Mouse (Mus musculus) 3134 (cell line): ENCODE measurements at regions not wholly inside any gene's neighbourhood (a gene's known extent, or its start where the extent isn't known, plus 50 kb on each side); places are given as distances from the start of the nearest gene placed in this dataset.

Experiments
- DNase-seq: peaks from one replicate; pipeline ENCODE4 v3.0.0-alpha.2; 2011; ENCODE audit warnings: low spot score; ENCODE audit not compliant: insufficient read length; ENCODE audit errors: extremely low read depth

GRCm38 (mm10) chr14:120560416-120560815, 82.2 kb downstream of the Rap2a start:
- DNase-seq, result no peak

DNA sequence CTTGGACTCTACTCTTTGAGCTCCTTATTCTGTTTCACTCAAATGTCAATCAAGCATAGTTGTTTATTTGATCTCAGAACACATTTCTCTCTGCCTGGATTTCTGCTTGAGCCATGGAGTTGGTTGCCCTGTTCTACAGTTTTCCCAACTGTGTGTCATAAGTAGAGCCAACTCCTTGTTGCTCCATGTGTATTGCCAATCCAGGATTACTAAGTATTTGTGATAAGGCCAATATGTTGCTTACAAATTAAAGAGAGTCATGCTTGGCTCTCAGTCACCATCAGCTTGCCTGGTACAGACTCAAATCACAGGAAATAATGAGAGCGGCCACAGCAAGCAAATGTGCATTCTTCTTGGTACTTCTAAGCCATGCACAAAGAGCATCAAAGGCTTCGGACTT, 82.7 kb downstream of the Rap2a start:
- DNase-seq, result no peak

GRCm38 (mm10) chr14:120566945-120567344, 88.7 kb downstream of the Rap2a start:
- DNase-seq, result no peak

GRCm38 (mm10) chr14:120568054-120568453, 89.8 kb downstream of the Rap2a start:
- DNase-seq, result no peak

DNA sequence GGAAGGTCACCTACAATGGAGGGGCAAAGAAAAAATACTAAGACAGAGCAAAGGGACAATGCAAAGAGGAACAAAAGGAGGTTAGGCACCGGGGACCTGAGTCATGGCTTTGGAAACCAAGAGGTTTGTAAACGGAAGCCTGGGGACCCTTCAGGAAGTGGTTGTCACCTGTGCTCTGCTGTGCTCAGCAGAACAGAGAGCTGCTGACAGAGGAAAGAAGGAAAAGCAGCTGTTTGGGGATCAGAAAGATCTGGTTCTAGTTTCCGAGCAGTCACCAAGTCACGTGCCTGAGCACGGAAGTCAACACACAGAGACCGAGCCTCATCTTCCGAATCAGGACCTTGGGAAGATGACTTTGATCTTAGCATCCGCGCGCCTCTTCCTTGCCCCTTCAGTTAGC, 94.0 kb downstream of the Rap2a start:
- no peak for DNase-seq

DNA sequence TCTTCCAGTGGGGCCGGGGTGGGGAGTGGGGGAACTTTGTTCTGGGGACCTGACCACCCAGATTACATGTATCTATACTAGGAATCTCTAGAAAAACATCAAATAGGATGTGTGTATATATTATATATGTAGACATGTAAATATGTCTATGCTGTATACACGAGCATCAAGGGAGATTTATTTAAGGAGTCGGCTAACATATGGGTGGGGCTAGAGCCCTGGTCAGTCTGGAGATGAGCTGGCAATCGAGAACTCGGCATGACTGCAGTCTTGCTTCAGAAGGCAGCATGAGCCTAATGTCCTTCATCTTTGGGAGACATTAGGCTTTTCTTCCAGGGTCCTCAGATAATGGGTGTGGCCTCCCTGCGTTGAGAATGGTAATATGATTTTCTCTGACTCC, 97.0 kb downstream of the Rap2a start:
- no peak for DNase-seq

DNA sequence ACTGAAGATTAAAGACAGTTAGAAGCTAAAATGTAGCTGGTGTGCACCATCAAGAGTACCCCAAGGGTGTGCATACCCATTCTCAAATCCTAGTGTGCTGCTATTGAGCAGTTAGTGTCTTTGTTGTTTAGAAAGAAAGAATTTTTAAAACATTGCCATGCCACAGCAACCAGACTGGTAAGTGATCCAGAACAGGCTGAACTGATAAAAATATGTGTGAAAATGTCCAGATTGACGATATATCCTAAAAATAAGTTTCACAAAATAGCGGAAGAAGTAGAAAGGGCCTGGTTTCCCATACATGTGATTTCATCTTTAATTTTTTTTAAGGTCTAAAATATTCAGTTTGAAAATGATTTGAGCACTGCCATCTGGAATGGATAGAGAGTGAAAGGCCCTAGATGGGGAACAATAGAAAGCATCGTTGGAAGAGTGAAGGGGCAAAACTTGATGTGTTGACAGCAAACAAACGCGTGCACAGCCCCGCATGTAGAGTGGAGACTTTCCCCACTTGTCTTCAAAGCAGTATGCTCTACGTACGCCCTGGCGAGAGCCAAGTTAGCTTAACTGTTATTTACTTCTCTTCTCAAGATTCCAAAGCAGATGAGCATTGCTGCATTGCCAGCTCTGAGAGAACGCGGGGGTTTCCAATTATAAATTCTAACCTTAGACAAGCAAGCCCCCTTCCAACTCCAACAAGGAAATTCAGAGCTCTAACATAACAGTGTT, 100.3 kb downstream of the Rap2a start:
- DNase-seq, result no peak

- DNase-seq, result no peak
Measured at GRCm38 (mm10) chr14:120583807-120584206, 105.6 kb downstream of the Rap2a start.

- DNase-seq, result no peak
Measured at GRCm38 (mm10) chr14:120592191-120592590, 113.9 kb downstream of the Rap2a start.

DNA sequence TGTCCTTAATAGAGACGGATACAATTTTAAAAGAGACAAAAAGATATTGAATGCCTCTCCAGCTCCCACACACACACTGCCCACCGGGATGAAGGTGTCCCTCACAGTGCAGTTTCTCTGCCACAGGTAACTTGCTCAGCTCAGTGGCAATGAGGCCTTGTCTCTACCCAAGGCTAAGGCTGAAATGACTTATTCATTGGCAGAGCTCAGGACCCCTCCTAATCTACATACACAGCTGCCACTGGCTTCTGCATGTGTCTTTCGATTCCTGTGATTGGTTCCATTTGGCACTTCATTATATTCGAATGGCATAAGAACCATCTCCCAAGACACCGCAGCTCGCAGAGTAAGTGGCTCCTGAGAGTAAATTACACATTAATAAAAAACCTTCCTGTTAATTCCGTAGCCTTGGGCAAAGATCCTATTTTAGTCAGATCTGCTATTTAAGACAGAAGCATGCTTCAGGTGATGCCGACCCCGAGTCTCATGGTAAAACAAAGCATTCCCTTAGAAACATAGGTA, 122.2 kb downstream of the Rap2a start:
- no peak for DNase-seq

GRCm38 (mm10) chr14:120601510-120601909, 123.3 kb downstream of the Rap2a start:
- no peak for DNase-seq

DNA sequence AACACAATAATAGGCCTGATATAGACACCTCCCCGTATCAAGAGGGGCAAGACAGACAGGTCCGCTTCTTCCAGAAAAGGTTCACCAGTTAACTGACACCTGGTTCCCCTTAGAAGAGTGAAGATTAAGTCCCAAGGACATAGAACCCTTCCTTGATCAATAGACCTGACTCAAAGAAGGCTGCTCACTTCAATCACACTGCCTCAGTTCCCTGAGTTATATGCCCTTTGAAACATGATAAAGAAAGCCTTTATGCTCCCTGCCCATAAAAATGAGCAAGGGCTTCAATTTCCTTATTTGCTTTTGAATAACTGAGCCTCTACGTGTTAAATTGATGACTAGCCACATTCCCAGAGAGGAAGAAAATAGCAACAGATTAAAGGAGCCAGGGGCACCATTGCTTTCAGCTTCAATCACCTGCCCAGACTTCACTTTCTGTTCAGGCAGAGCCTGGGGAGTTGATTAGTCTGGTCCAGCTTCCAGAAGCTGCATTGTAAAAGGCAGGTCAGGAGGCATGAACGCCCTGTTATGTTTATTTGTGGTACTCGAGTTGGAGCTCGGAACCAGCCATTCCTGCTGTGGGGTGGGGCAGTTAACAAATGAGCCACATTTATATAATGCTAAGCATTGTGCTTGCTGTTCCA, 125.7 kb downstream of the Rap2a start:
- no peak for DNase-seq

- DNase-seq, result no peak
Measured at GRCm38 (mm10) chr14:120607801-120608200, 129.6 kb downstream of the Rap2a start.

- no peak for DNase-seq
Measured at GRCm38 (mm10) chr14:120611311-120611710, 133.1 kb downstream of the Rap2a start.

DNA sequence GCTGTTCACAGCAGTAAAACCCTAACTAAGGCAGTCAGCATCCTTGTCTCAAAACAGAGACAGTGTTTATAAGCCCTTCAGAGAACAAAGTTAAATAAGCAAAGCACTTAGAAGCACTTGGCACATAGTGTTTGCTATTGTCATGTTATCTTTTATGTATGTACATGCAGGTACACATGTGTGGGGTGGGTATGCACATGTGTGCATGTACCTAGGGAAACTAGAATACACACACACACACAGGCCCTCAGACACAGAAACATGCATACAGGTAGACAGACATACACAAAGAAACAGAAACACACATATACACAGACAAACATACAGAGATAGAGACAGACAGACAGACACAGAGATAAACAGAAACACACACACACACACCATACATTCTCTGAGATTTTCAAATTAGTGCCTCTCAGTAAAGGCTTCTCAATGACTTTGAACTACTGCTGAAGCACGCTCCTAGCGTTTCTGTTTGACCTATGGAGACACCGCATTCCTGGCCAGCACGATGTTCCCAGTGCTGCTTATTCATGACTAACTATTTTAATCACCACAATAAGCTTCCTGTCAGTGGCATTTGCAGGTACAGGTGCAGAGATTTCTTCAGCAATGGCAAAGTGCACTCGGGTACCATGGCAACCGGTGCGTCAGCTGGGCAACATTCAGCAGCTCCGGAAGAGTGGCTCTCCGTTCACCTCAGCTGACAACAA, 148.1 kb downstream of the Rap2a start:
- DNase-seq, result no peak

DNA sequence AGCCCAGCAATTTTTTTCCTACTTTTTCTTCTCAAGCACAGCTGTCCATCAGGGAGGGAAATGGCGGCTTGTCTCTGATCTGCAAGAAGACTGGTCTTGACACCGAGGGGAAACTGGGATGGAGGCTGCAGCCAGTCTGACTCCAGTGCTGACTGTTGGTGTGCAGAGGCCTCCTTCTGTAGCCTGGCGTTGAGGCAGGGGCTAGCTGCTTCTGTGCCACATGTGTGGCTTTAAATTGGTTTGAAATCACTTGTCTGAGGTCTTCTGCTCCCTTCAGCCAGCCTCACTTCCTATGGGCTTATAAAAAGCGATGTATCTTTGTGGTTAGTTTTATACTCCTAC, 148.7 kb downstream of the Rap2a start:
- DNase-seq, result no peak

DNA sequence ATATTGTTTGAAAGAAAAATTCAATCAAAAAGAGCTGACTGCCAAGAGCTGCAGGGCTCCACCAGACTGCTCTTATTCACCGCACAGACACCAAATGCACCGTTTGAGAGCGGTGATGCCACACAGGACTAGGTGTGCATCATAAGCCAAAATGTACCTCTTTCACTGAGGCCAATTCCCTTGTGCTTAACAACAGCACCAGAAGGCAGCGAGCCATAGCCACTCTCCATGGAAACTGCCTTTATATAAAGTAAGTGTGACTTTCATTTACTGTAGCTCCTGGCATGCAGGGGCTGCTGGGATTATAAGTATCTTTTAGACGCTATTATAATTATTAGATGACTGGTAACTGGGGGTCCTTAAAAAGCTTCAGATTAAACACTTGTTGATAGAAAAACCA, 154.5 kb downstream of the Rap2a start:
- no peak for DNase-seq

DNA sequence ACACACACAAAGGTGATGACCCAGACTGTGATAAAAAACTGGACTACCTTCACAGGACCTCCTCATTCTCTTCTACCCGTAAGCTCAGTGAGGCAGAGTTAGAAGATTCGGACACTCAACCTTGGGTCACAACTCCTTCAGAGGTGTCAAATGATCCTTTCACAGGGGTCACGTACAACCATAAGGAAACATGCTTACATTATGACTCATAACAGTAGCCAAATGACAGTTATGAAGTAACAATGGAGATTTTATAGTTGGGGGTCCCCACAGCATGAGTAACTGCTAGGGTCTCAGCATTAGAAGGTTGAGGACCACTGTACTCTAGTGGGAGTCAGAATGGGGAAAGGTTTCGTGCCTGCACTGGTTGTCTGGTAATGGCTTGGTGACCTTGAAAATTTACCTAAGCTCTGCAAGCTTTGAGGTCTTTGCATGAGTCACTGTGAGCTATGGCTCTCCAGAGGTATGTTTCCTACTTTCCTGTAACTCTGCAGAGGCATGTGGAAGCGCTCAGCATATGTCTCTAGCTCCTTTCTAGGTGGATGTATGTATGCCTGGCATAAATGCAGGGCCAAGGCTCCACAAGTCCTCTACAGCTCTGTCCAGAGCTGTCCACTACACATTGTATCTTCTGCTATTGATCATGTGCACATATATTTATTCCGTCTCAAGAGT, 158.6 kb downstream of the Rap2a start:
- no peak for DNase-seq

DNA sequence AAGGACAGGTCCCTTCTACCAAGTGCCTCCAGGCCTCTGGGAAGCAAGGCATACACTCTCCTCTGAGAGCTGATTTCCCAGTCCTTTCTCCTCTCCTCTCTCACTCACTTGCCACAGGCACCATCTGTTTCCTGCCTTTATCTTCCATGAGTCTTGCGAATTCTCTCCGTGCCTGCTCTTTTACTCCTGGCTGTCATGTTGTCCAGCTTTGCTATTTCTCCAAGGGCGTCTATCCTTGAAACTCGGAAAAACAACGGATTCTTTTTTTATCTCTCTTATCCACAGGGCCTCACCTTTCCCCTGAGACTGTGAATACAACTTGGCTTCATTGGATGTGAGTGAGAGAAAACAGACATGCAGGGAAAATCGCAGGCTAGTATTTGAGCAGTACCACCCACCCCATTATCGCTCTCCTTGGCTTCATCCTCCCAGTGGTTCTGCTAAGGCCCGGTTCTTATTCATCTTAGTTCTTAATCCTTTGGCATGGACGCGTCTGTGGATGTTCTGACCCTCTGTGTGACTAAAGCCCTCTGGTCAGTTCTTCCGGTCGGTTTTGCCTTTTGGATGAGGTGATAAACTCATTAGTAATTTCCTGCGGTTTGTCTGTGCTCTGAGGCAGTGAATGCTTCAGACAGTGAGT, 159.4 kb downstream of the Rap2a start:
- no peak for DNase-seq

DNA sequence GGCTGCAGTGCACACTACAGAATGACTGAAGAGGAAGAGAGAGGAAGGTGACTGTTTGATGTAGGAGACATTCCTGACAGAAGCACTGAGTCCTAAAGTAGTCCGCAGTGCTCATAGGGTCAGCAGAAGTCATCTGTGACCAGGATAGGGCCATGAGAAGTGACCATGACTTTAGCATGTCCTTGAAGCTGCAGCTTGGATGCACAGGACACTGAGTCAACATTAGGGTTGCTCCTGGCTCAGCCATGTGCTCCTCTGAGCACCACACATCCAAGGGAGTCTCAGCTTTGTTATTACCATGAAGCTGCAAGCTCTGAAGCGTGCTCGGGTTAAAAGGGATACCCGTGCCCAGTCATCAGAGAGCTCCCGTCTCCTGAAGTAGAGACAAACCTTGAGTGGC, 164.3 kb downstream of the Rap2a start:
- DNase-seq, result no peak

- DNase-seq, result no peak
Measured at GRCm38 (mm10) chr14:120652034-120652433, 173.8 kb downstream of the Rap2a start.
